Mouse (Mus musculus): ENCODE measurements around the gene Myh14. TPM values are rescaled to one million over a fixed set of nuclear protein-coding genes. Genes with fewer than 3 reads are reported as not detected.
A peak's percentile ranks its signal among the peaks of the same experiment; 100 is the strongest.
"Not testable (repeated sequence)": the region's sequence is repeated elsewhere in the genome, so short reads cannot be mapped to it uniquely, and the experiment has no call there.

Myh14 gene
- polyA plus RNA-seq (2016; fragmentation: Nextera tagmentation; extraction: Ambion mirVana): 2.7 and 4.3 TPM in 2 replicates

DNA sequence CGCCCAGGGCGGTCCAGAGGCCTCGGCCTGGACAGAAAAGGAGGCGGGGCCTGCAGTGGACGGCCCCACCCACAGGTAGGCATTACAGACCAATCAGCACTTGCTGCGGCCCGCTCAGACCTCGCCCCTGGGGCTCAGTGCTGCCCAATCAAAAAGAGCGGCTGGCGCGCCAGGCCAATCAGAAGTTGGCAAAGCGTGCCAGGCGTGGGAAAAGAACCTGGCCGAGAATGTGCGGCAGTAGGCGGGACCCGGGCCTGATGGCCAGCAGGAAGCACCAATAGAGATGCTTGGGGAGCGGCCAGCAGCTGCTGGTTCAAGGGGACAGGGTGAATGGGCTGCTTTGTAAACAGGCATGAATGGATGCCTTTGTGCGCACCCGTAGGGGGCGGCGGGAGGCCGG lies at the start of gene Myh14:
Gene Myh14 (minus strand): TSS at position 41 of the 400 bp plus-strand sequence.
- peak within 1 kb of the TSS; percentile 72 for H3K27ac ChIP-seq (replicated peaks)
- H3K9me3 ChIP-seq: peaks cover 8% of the 10 kb centered on the region; the same call in 1 of the 2 replicates
- H3K4me3 ChIP-seq: peak within 1 kb of the TSS; percentile 54
- DNase-seq (ENCODE audit: low spot score): peak; percentile 94
- WGBS: under 1% methylated on average over 23 of the region's 23 CpGs
- H3K4me1 ChIP-seq: peaks cover 16% of the 10 kb centered on the region
- H3K27me3 ChIP-seq (replicated peaks; ENCODE audit: low read depth, poor library complexity, severe bottlenecking): peaks cover 46% of the 10 kb centered on the region
- H3K36me3 ChIP-seq (replicated peaks): no peaks in the 10 kb centered on the region

DNA sequence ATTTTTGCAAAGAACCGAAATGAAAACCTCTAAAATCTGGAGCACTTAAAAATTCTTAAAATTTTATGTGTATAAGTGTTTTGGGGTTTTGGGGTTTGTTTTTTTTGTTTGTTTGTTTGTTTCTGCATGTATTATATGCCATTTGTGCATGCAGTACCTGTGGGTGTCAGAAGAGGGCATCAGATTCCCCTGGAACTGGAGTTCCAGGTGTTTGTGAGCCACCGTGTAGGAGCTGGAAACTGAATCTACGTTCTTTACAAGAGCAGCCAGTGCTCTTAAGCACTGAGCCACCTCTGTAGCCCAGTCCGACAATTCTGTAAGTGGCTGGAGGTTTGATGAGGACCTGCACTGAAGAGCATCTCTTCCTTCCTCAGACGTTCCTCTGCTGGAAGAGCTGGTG lies 39.2 kb upstream of the Myh14 start:
- H3K27me3 ChIP-seq (replicated peaks; ENCODE audit: low read depth, poor library complexity, severe bottlenecking): no peaks in the 10 kb centered on the region
- no peak overlapping the region for H3K4me3 ChIP-seq
- H3K27ac ChIP-seq (replicated peaks): no peak overlapping the region
- 83% methylated on average over 5 of the region's 5 CpGs for WGBS
- no peaks in the 10 kb centered on the region for H3K9me3 ChIP-seq
- H3K36me3 ChIP-seq (replicated peaks): no peaks in the 10 kb centered on the region
- H3K4me1 ChIP-seq: 0 out of 2 replicates have a peak, but pooled peaks cover 3% of the 10 kb centered on the region
- no peak for DNase-seq (ENCODE audit: low spot score)

GRCm38 (mm10) chr7:44708574-44708973 lies 37.9 kb upstream of the Myh14 start, which contains the start of gene Izumo2:
Gene Izumo2 (plus strand): TSS chr7:44708742.
- 72% methylated on average over 14 of the region's 14 CpGs for WGBS
- Histone ChIP-seq H3K4me1 (0 out of 2 replicates have a peak, but pooled peaks cover 3% of the 10 kb centered on the region), H3K27ac (replicated peaks) (no peak within 1 kb of the TSS), H3K36me3 (replicated peaks) (no peaks in the 10 kb centered on the region), H3K9me3 (no peaks in the 10 kb centered on the region), H3K4me3 (no peak within 1 kb of the TSS), H3K27me3 (replicated peaks; ENCODE audit: low read depth, poor library complexity, severe bottlenecking) (no peaks in the 10 kb centered on the region)
- no peak for DNase-seq (ENCODE audit: low spot score)

GRCm38 (mm10) chr7:44708093-44708492 lies 37.5 kb upstream of the Myh14 start:
- not testable (repeated sequence) for H3K4me1 ChIP-seq; H3K9me3 ChIP-seq; H3K36me3 ChIP-seq (replicated peaks); H3K27ac ChIP-seq (replicated peaks); H3K27me3 ChIP-seq (replicated peaks; ENCODE audit: low read depth, poor library complexity, severe bottlenecking); DNase-seq (ENCODE audit: low spot score); H3K4me3 ChIP-seq
- WGBS: 89% methylated on average over 6 of the region's 6 CpGs

GRCm38 (mm10) chr7:44707169-44707675 lies 36.6 kb upstream of the Myh14 start:
- H3K4me3 ChIP-seq: no peak overlapping the region
- WGBS: 91% methylated on average over 5 of the region's 5 CpGs

DNA sequence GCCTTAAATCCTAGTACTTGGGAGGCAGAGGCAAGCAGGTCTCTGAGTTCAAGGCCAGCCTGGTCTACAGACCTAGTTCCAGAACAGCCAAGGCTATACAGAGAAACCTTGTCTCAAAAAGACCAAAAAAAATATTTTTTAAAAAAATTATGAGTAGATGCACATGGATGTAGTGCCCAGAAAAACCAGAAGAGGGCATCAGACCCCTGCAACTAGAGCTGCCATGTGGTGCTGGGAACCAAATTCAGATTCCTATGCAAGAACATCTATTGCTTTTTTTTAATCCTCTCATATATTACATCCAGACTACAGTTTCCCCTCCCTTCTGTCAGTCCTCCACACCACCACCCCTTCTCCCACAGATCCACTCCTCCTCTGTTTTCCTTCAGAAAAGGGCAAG lies 35.7 kb upstream of the Myh14 start:
- no peaks in the 10 kb centered on the region for H3K36me3 ChIP-seq (replicated peaks)
- no peak overlapping the region for H3K27ac ChIP-seq (replicated peaks)
- no peaks in the 10 kb centered on the region for H3K9me3 ChIP-seq
- no peak for DNase-seq (ENCODE audit: low spot score)
- H3K4me1 ChIP-seq: 0 out of 2 replicates have a peak, but pooled peaks cover 3% of the 10 kb centered on the region
- no peak overlapping the region for H3K4me3 ChIP-seq
- no peaks in the 10 kb centered on the region for H3K27me3 ChIP-seq (replicated peaks; ENCODE audit: low read depth, poor library complexity, severe bottlenecking)

More at GRCm38 (mm10) chr7:44707169-44707675, 36.6 kb upstream of the Myh14 start:
- DNase-seq (ENCODE audit: low spot score): no peak
- H3K27ac ChIP-seq (replicated peaks): no peak overlapping the region
- H3K4me1 ChIP-seq: 0 out of 2 replicates have a peak, but pooled peaks cover 3% of the 10 kb centered on the region
- no peaks in the 10 kb centered on the region for H3K27me3 ChIP-seq (replicated peaks; ENCODE audit: low read depth, poor library complexity, severe bottlenecking)
- H3K36me3 ChIP-seq (replicated peaks): no peaks in the 10 kb centered on the region
- H3K9me3 ChIP-seq: no peaks in the 10 kb centered on the region

GRCm38 (mm10) chr7:44705086-44705485 lies 34.4 kb upstream of the Myh14 start:
- Histone ChIP-seq H3K27me3 (replicated peaks; ENCODE audit: low read depth, poor library complexity, severe bottlenecking) (no peaks in the 10 kb centered on the region), H3K36me3 (replicated peaks) (no peaks in the 10 kb centered on the region), H3K9me3 (no peaks in the 10 kb centered on the region), H3K4me1 (0 out of 2 replicates have a peak, but pooled peaks cover 3% of the 10 kb centered on the region), H3K27ac (replicated peaks) (no peak overlapping the region), H3K4me3 (no peak overlapping the region)
- DNase-seq (ENCODE audit: low spot score): no peak
- 88% methylated on average over 4 of the region's 4 CpGs for WGBS

DNA sequence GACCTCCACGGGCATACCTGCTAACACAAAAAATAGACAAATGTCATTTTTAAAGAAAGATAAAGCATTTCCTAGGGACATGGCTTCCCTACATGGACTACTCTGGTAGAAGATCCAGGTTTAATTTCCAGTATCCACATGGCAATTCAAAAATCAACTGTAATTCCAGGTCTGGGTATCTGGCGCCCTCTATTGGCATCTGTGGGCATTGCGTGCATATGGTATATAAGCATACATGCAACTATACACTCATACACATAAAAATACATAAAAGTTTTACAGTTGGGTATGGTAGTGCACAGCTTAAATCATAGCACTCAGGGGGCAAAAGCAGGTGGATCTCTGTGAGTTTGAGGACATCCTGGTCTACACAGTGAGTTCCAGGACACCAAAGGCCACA lies 33.7 kb upstream of the Myh14 start:
- no peaks in the 10 kb centered on the region for H3K9me3 ChIP-seq
- peak; percentile 39 for DNase-seq (ENCODE audit: low spot score)
- no peak overlapping the region for H3K27ac ChIP-seq (replicated peaks)
- 0 out of 2 replicates have a peak, but pooled peaks cover 3% of the 10 kb centered on the region for H3K4me1 ChIP-seq
- no peaks in the 10 kb centered on the region for H3K36me3 ChIP-seq (replicated peaks)
- no peaks in the 10 kb centered on the region for H3K27me3 ChIP-seq (replicated peaks; ENCODE audit: low read depth, poor library complexity, severe bottlenecking)
- no peak overlapping the region for H3K4me3 ChIP-seq
- 57% methylated on average over 3 of the region's 3 CpGs for WGBS

DNA sequence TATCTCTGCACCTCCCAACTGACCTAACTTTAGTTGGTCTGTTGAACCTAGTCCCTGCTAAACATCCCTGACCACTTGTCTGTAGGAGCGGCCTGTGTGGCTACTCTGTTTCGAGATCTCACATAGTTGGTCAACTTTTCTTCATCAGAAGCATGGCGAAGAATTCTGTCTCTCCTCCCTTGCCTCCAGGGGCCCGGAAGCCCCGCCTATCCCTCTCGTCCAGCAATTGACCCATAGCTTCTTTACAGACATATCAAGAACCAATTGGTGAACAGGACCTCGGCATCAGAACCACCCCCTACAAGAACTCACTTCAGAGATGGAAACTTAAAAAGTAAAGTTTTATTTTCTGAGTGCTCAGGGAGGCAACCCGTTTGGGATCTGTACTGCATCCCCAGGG lies 32.3 kb upstream of the Myh14 start:
- 72% methylated on average over 8 of the region's 8 CpGs for WGBS
- H3K27me3 ChIP-seq (replicated peaks; ENCODE audit: low read depth, poor library complexity, severe bottlenecking): no peaks in the 10 kb centered on the region

DNA sequence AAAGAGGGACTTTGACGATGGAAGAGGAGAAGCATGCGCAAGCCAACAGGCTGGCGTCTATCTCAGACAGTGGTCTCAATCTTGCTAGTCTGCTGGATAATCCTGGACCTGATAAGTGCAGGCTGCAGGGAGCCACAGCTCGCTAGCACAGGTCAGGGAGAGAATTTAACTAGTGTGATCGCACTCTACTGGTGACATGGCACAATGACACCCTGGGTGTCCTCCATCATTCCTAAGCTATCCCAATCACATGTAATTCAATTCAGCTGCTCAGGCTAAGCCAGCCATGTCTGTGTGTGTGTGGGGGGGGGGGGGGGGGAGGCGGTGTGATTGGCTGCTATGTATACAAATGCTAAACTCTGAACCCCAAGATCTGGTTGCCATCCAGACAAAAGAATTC lies 31.3 kb upstream of the Myh14 start:
- H3K27ac ChIP-seq (replicated peaks): no peak overlapping the region
- 8% methylated on average over 6 of the region's 6 CpGs for WGBS
- H3K9me3 ChIP-seq: no peaks in the 10 kb centered on the region
- H3K27me3 ChIP-seq (replicated peaks; ENCODE audit: low read depth, poor library complexity, severe bottlenecking): peaks cover 9% of the 10 kb centered on the region
- no peak overlapping the region for H3K4me3 ChIP-seq
- no peaks in the 10 kb centered on the region for H3K36me3 ChIP-seq (replicated peaks)
- peak; percentile 63 for DNase-seq (ENCODE audit: low spot score)
- H3K4me1 ChIP-seq: peaks cover 7% of the 10 kb centered on the region

More for the DNA sequence above, 32.3 kb upstream of the Myh14 start:
- Histone ChIP-seq H3K27ac (replicated peaks) (no peak overlapping the region), H3K9me3 (no peaks in the 10 kb centered on the region), H3K4me1 (no peaks in the 10 kb centered on the region), H3K4me3 (no peak overlapping the region), H3K36me3 (replicated peaks) (no peaks in the 10 kb centered on the region)
- DNase-seq (ENCODE audit: low spot score): no peak

GRCm38 (mm10) chr7:44697980-44698379 lies 27.3 kb upstream of the Myh14 start:
- no peak for DNase-seq (ENCODE audit: low spot score)
- Histone ChIP-seq H3K27me3 (replicated peaks; ENCODE audit: low read depth, poor library complexity, severe bottlenecking) (peaks cover 15% of the 10 kb centered on the region), H3K9me3 (no peaks in the 10 kb centered on the region), H3K4me3 (no peak overlapping the region), H3K36me3 (replicated peaks) (no peaks in the 10 kb centered on the region), H3K27ac (replicated peaks) (no peak overlapping the region), H3K4me1 (peaks cover 9% of the 10 kb centered on the region)
- 62% methylated on average over 7 of the region's 7 CpGs for WGBS

- H3K36me3 ChIP-seq (replicated peaks): no peaks in the 10 kb centered on the region
- 16% methylated on average over 20 of the region's 20 CpGs for WGBS
- DNase-seq (ENCODE audit: low spot score): peak; percentile 34
Observed at GRCm38 (mm10) chr7:44697191-44697710, 26.6 kb upstream of the Myh14 start.

DNA sequence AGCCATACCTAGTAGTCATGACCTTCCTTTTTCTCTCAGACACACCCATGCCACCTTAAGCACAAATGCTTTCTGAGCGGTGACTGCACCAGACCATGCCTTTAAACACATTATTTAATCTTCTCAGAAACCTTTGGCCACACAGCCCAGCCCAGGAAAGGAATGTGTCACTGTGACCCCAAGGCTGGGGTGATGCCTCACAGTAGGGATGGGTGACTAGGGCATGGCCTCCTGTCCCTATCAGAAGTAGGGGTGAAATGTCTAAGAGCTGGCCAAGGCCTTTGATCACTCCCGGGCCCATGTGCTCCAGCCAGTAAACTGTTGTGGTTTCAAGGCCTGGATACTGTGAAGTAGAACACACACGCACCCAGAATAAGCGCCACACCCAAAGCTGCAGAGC lies 24.6 kb upstream of the Myh14 start:
- H3K4me1 ChIP-seq: peaks cover 9% of the 10 kb centered on the region
- peaks cover 15% of the 10 kb centered on the region for H3K27me3 ChIP-seq (replicated peaks; ENCODE audit: low read depth, poor library complexity, severe bottlenecking)
- DNase-seq (ENCODE audit: low spot score): no peak
- H3K36me3 ChIP-seq (replicated peaks): no peaks in the 10 kb centered on the region
- H3K4me3 ChIP-seq: no peak overlapping the region
- H3K27ac ChIP-seq (replicated peaks): no peak overlapping the region
- WGBS: 86% methylated on average over 4 of the region's 4 CpGs
- no peaks in the 10 kb centered on the region for H3K9me3 ChIP-seq

More at GRCm38 (mm10) chr7:44697191-44697710, 26.6 kb upstream of the Myh14 start:
- H3K27ac ChIP-seq (replicated peaks): no peak overlapping the region
- H3K4me3 ChIP-seq: peak overlapping the region; percentile 18; the same call in 1 of the 2 replicates
- no peaks in the 10 kb centered on the region for H3K9me3 ChIP-seq
- H3K27me3 ChIP-seq (replicated peaks; ENCODE audit: low read depth, poor library complexity, severe bottlenecking): peaks cover 15% of the 10 kb centered on the region
- peaks cover 9% of the 10 kb centered on the region for H3K4me1 ChIP-seq

Data from embryonic facial prominence, embryonic 10.5 days (tissue).